Mouse (Mus musculus) embryo, embryonic 9.5 days (tissue): ENCODE measurements around the gene Hexim1.

Source experiments
- DNase-seq: peaks from one replicate; pipeline ENCODE4 v3.0.0-alpha.2; 2017; ENCODE audit errors: extremely low spot score

The Hexim1 gene

GRCm38 (mm10) chr11:103096979-103097894 is 18.8 kb upstream of the Hexim1 start:
- no peak for DNase-seq

GRCm38 (mm10) chr11:103098531-103099190 is 17.4 kb upstream of the Hexim1 start:
- DNase-seq, result no peak

- no peak for DNase-seq
Observed at GRCm38 (mm10) chr11:103099352-103099940, 16.6 kb upstream of the Hexim1 start.

- no peak for DNase-seq
Observed at GRCm38 (mm10) chr11:103100361-103100760, 15.7 kb upstream of the Hexim1 start.

- peak; percentile 76 for DNase-seq
Observed at GRCm38 (mm10) chr11:103101481-103101865, 14.6 kb upstream of the Hexim1 start, which contains the start of the genes Plcd3 and Acbd4. TSS of gene Plcd3 (minus strand) at chr11:103101658. TSS of gene Acbd4 (plus strand) at chr11:103101682.

GRCm38 (mm10) chr11:103101866-103102501 is 14.0 kb upstream of the Hexim1 start:
- peak; percentile 54 for DNase-seq

GRCm38 (mm10) chr11:103102725-103103349 is 13.2 kb upstream of the Hexim1 start:
- peak; percentile 96 for DNase-seq

GRCm38 (mm10) chr11:103103621-103104020 is 12.4 kb upstream of the Hexim1 start:
- no peak for DNase-seq

GRCm38 (mm10) chr11:103104469-103104868 is 11.6 kb upstream of the Hexim1 start:
- DNase-seq, result no peak

GRCm38 (mm10) chr11:103105180-103105725 is 10.8 kb upstream of the Hexim1 start:
- no peak for DNase-seq

GRCm38 (mm10) chr11:103105810-103106209 is 10.2 kb upstream of the Hexim1 start:
- DNase-seq, result no peak

- no peak for DNase-seq
Observed at GRCm38 (mm10) chr11:103106386-103106785, 9.6 kb upstream of the Hexim1 start.

- DNase-seq, result no peak
Observed at GRCm38 (mm10) chr11:103111301-103111700, 4.7 kb upstream of the Hexim1 start.

GRCm38 (mm10) chr11:103111881-103112551 is 4.0 kb upstream of the Hexim1 start:
- peak; percentile 67 for DNase-seq

- DNase-seq, result no peak
Observed at GRCm38 (mm10) chr11:103112552-103112912, 3.5 kb upstream of the Hexim1 start.

GRCm38 (mm10) chr11:103113005-103113404 is 3.0 kb upstream of the Hexim1 start:
- DNase-seq, result no peak

GRCm38 (mm10) chr11:103113771-103114170 is 2.3 kb upstream of the Hexim1 start:
- no peak for DNase-seq

- no peak for DNase-seq
Observed at GRCm38 (mm10) chr11:103114270-103114943, 1.6 kb upstream of the Hexim1 start.

GRCm38 (mm10) chr11:103115163-103116007 is 646 bp upstream of the Hexim1 start:
- DNase-seq, result peak; percentile 85
